ENCODE assay signal across 18 mouse cellular contexts in genomic region chr3:102111979-102112599, GRCm38 (mm10). TPM values are rescaled to one million over a fixed set of nuclear protein-coding genes. Genes with fewer than 3 reads are reported as not detected.
DNase-seq lines count a peak whose midpoint lies in the region; ATAC-seq lines count a peak whose summit lies in the region.
"Had no signal": no experiment of that assay in that cellular context is flagged by ENCODE, and none has a peak within 500 bp of the region (broad histone marks: within the 10 kb centered on the region; RNA-seq: fewer than 3 reads in every experiment).

No protein-coding gene starts in this region.

- no peak for ATAC-seq in heart, embryonic 13.5 days (ENCODE audit: extremely low read depth, insufficient number of reproducible peaks, low FRiP score, low TSS enrichment)
- 0 out of 2 replicates have a peak, but pooled peaks have one; percentile 23 for ATAC-seq in neural tube, embryonic 13.5 days (ENCODE audit: low read depth)
- ATAC-seq in neural tube, embryonic 15.5 days (ENCODE audit: low FRiP score) = peak; percentile 55
- no peak for ATAC-seq in monocyte, adult 5-6 weeks (replicated peaks; ENCODE audit: insufficient number of reproducible peaks, low FRiP score, low TSS enrichment, poor library complexity, severe bottlenecking)
- ATAC-seq: forebrain, embryonic 14.5 days; midbrain, embryonic 13.5 days had no signal

- DNase-seq in adrenal gland, postnatal 10 days = peak; percentile 8
- DNase-seq in adrenal gland, postnatal 4 days (ENCODE audit: low spot score in 2 of 2) = no peak
- DNase-seq in heart, adult 8-10 months (ENCODE audit: low spot score) = no peak
- no peak for DNase-seq in neural tube, embryonic 10.5 days (ENCODE audit: extremely low spot score, low spot score)
- DNase-seq: adrenal gland, adult 2 months; cerebellum, postnatal 10 days; kidney, adult 11 months; kidney, postnatal 14 days; liver; lung, adult 2 months; lung, postnatal 4 days had no signal

- no peaks in the 10 kb centered on the region for H3K9me3 ChIP-seq in heart, embryonic 13.5 days
- H3K9me3 ChIP-seq in neural tube, embryonic 13.5 days = no peaks in the 10 kb centered on the region
- H3K9me3 ChIP-seq in neural tube, embryonic 15.5 days (replicated peaks) = no peaks in the 10 kb centered on the region
- H3K9me3 ChIP-seq: midbrain, embryonic 13.5 days had no signal

- no peaks in the 10 kb centered on the region for H3K27me3 ChIP-seq in heart, embryonic 13.5 days (replicated peaks)
- no peaks in the 10 kb centered on the region for H3K27me3 ChIP-seq in neural tube, embryonic 13.5 days
- H3K27me3 ChIP-seq in neural tube, embryonic 15.5 days (replicated peaks) = 0 out of 2 replicates have a peak, but pooled peaks cover 3% of the 10 kb centered on the region
- H3K27me3 ChIP-seq: midbrain, embryonic 13.5 days had no signal

- WGBS in heart, embryonic 13.5 days = 52% methylated on average over 7 of the region's 7 CpGs
- WGBS in neural tube, embryonic 13.5 days = 82% methylated on average over 7 of the region's 7 CpGs
- 79% methylated on average over 7 of the region's 7 CpGs for WGBS in neural tube, embryonic 15.5 days

- H3K27ac ChIP-seq in heart, embryonic 13.5 days (replicated peaks) = 0 out of 2 replicates have a peak overlapping the region, but pooled peaks have one; percentile 32
- H3K27ac ChIP-seq in neural tube, embryonic 13.5 days (replicated peaks) = no peak overlapping the region
- no peak overlapping the region for H3K27ac ChIP-seq in neural tube, embryonic 15.5 days (replicated peaks)
- H3K27ac ChIP-seq: midbrain, embryonic 13.5 days; stomach, postnatal 0 days had no signal

- peaks cover 12% of the 10 kb centered on the region for H3K4me1 ChIP-seq in heart, embryonic 13.5 days
- H3K4me1 ChIP-seq in neural tube, embryonic 13.5 days (replicated peaks) = no peaks in the 10 kb centered on the region
- H3K4me1 ChIP-seq in neural tube, embryonic 15.5 days = no peaks in the 10 kb centered on the region
- H3K4me1 ChIP-seq: midbrain, embryonic 13.5 days had no signal

- H3K9ac ChIP-seq in heart, embryonic 13.5 days = peak overlapping the region; percentile 28; the same call in 1 of the 2 replicates
- no peak overlapping the region for H3K9ac ChIP-seq in neural tube, embryonic 13.5 days
- H3K9ac ChIP-seq in neural tube, embryonic 15.5 days (replicated peaks) = no peak overlapping the region
- H3K9ac ChIP-seq: midbrain, embryonic 13.5 days had no signal

- H3K4me3 ChIP-seq in heart, embryonic 13.5 days = no peak overlapping the region
- H3K4me3 ChIP-seq in neural tube, embryonic 13.5 days = no peak overlapping the region
- H3K4me3 ChIP-seq in neural tube, embryonic 15.5 days (replicated peaks) = no peak overlapping the region
- H3K4me3 ChIP-seq: midbrain, embryonic 13.5 days had no signal

- peaks cover 34% of the 10 kb centered on the region for H3K36me3 ChIP-seq in heart, embryonic 13.5 days
- H3K36me3 ChIP-seq in neural tube, embryonic 13.5 days = no peaks in the 10 kb centered on the region
- H3K36me3 ChIP-seq in neural tube, embryonic 15.5 days = no peaks in the 10 kb centered on the region
- H3K36me3 ChIP-seq: midbrain, embryonic 13.5 days had no signal

- H3K4me2 ChIP-seq in heart, embryonic 13.5 days = no peak overlapping the region
- H3K4me2 ChIP-seq in neural tube, embryonic 13.5 days = no peak overlapping the region
- H3K4me2 ChIP-seq in neural tube, embryonic 15.5 days = no peak overlapping the region
- H3K4me2 ChIP-seq: midbrain, embryonic 13.5 days had no signal

RNA-seq across cellular contexts. Expression of gene Casq2, which starts 25.9 kb away (rescaled TPM):
- 10 to 100 TPM in 1 of 2 experiments, 1 to 10 TPM in 1; 6.8 to 49.9 TPM for total RNA-seq in adrenal gland, postnatal 10 days (2021)
- 10 to 100 TPM; 10.1 to 22.1 TPM for total RNA-seq in adrenal gland, postnatal 4 days (2021)
- 196 and 217 TPM in 2 replicates for polyA plus RNA-seq in heart, embryonic 13.5 days (2015; fragmentation: Nextera tagmentation; extraction: Ambion mirVana)
- total RNA-seq in heart, adult 8-10 months (2022) = 1,000 to 10,000 TPM in 1 of 4 experiments, 100 to 1,000 TPM in 3; 901 to 1,105 (median 935) TPM
- 1.9 and 4.3 TPM in 2 replicates for polyA plus RNA-seq in neural tube, embryonic 13.5 days (2015; fragmentation: Nextera tagmentation; extraction: Ambion mirVana)
- 4.0 and 6.2 TPM in 2 replicates for polyA plus RNA-seq in neural tube, embryonic 15.5 days (2015; fragmentation: Nextera tagmentation; extraction: Ambion mirVana)
- not detected in 3 replicates for total RNA-seq in monocyte, adult 5-6 weeks (2017)

Comparison
In these comparisons a context has a peak if more than half of its experiments do, and no peak if none do; other contexts are left out.
1. ATAC-seq: peak in neural tube, embryonic 13.5 days (single experiment) and neural tube, embryonic 15.5 days (single experiment); none in heart, embryonic 13.5 days (single experiment) and monocyte, adult 5-6 weeks (single experiment).
2. RNA of gene Casq2, which starts 25.9 kb away (total RNA-seq): 901 to 1,105 TPM in heart, adult 8-10 months; 6.8 to 49.9 TPM in adrenal gland, postnatal 10 days, 10.1 to 22.1 TPM in adrenal gland, postnatal 4 days and not detected in monocyte, adult 5-6 weeks; every median in the first group is over 10 times any median in the second.